Mouse (Mus musculus): ENCODE data around the gene Pecam1. TPM values are rescaled to one million over a fixed set of nuclear protein-coding genes. Genes with fewer than 3 reads are reported as not detected.

Gene Pecam1
- polyA plus RNA-seq, 1 experiment, result 0.15 TPM

DNA sequence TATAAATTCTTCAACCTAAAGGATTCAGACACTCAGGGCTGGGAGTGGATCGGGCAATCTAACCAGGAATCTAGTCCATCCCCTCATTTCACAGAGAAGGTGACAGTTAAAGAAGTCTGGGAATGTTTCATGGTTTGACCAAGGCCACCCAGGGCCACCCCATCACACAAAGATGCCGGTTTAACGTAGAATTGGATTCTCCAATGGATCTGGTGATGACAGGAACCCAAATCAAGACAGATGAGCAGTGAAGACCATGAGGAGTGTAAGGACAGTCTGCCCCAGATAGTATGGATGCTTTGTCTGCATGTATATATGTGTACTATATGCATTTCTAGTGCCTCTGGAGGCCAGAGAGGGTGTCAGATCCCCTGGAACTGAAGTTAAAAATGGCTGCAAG is 80.2 kb downstream of the Pecam1 start:
- no peak for TF ChIP-seq FOSL1 (IDR thresholded peaks at IDR 0.05; ENCODE audit: insufficient read depth, low read length, poor library complexity, severe bottlenecking)
- TF ChIP-seq USF1 (IDR thresholded peaks at IDR 0.05; ENCODE audit: low read depth), result no peak
- TF ChIP-seq MYOG (IDR thresholded peaks at IDR 0.05; ENCODE audit: control insufficient read depth, extremely low read depth, insufficient read length), result no peak
- no peak for TF ChIP-seq MAX (IDR thresholded peaks at IDR 0.05)
- no peak for TF ChIP-seq CTCF (IDR thresholded peaks at IDR 0.05; ENCODE audit: control insufficient read depth, insufficient read depth, insufficient read length)
- TF ChIP-seq CEBPB (IDR thresholded peaks at IDR 0.05; ENCODE audit: low read depth), result no peak
- TF ChIP-seq MYOD1 (IDR thresholded peaks at IDR 0.05; ENCODE audit: control insufficient read depth, insufficient read length, low read depth), result no peak
- Histone ChIP-seq H3K79me3 (ENCODE audit: low read depth) (no peaks in the 10 kb centered on the region), H3K4me3 (ENCODE audit: insufficient read depth, poor library complexity, severe bottlenecking) (no peak overlapping the region), H3K27me3 (ENCODE audit: control insufficient read depth, insufficient read depth, insufficient read length) (no peaks in the 10 kb centered on the region), H3K36me3 (ENCODE audit: control insufficient read depth, insufficient read depth) (no peaks in the 10 kb centered on the region), H3K79me2 (ENCODE audit: control insufficient read depth, insufficient read depth) (no peaks in the 10 kb centered on the region), H3ac (ENCODE audit: control insufficient read depth, insufficient read length, low read depth) (no peak overlapping the region)

GRCm38 (mm10) chr11:106669873-106670173 is 80.6 kb downstream of the Pecam1 start:
- H3K4me3 ChIP-seq (ENCODE audit: insufficient read depth, poor library complexity, severe bottlenecking), result no peak overlapping the region
- no peaks in the 10 kb centered on the region for H3K36me3 ChIP-seq (ENCODE audit: control insufficient read depth, insufficient read depth)
- no peak overlapping the region for H3ac ChIP-seq (ENCODE audit: control insufficient read depth, insufficient read length, low read depth)
- H3K27me3 ChIP-seq (ENCODE audit: control insufficient read depth, insufficient read depth, insufficient read length), result no peaks in the 10 kb centered on the region
- no peaks in the 10 kb centered on the region for H3K79me3 ChIP-seq (ENCODE audit: low read depth)
- no peaks in the 10 kb centered on the region for H3K79me2 ChIP-seq (ENCODE audit: control insufficient read depth, insufficient read depth)
- TF ChIP-seq MYOD1 (IDR thresholded peaks at IDR 0.05; ENCODE audit: control insufficient read depth, insufficient read length, low read depth) (no peak), MYOG (IDR thresholded peaks at IDR 0.05; ENCODE audit: control insufficient read depth, extremely low read depth, insufficient read length) (no peak)

GRCm38 (mm10) chr11:106669102-106669872 is 81.1 kb downstream of the Pecam1 start:
- TF ChIP-seq FOSL1 (IDR thresholded peaks at IDR 0.05; ENCODE audit: insufficient read depth, low read length, poor library complexity, severe bottlenecking) (no peak), CEBPB (IDR thresholded peaks at IDR 0.05; ENCODE audit: low read depth) (no peak), MYOD1 (IDR thresholded peaks at IDR 0.05; ENCODE audit: control insufficient read depth, insufficient read length, low read depth) (no peak), MYOG (IDR thresholded peaks at IDR 0.05; ENCODE audit: control insufficient read depth, extremely low read depth, insufficient read length) (no peak), CTCF (IDR thresholded peaks at IDR 0.05; ENCODE audit: control insufficient read depth, insufficient read depth, insufficient read length) (no peak), MAX (IDR thresholded peaks at IDR 0.05) (no peak), USF1 (IDR thresholded peaks at IDR 0.05; ENCODE audit: low read depth) (no peak)
- Histone ChIP-seq H3K4me3 (ENCODE audit: insufficient read depth, poor library complexity, severe bottlenecking) (no peak overlapping the region), H3K36me3 (ENCODE audit: control insufficient read depth, insufficient read depth) (no peaks in the 10 kb centered on the region)

DNA sequence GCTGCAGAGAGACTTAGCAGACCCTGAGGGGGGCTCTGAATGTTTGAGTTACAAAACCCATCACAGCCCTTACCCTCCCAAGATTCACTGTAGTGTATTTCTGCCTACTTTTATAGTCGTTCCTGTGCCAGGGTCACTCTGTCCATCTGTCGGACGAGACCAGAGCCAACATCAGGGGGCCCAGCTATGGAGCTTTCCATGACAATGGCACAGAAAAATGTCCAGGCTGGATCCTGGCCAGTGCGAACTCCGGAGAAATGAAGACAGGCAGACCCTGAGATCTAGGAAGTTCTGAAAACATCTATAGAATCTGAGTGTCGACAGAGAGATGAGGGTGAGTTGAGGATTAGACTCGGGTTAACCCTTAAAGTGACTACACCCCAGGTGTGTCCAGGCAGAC is 82.1 kb downstream of the Pecam1 start:
- no peak for TF ChIP-seq MAX (IDR thresholded peaks at IDR 0.05)
- TF ChIP-seq CEBPB (IDR thresholded peaks at IDR 0.05; ENCODE audit: low read depth), result no peak
- TF ChIP-seq MYOD1 (IDR thresholded peaks at IDR 0.05; ENCODE audit: control insufficient read depth, insufficient read length, low read depth), result no peak
- TF ChIP-seq FOSL1 (IDR thresholded peaks at IDR 0.05; ENCODE audit: insufficient read depth, low read length, poor library complexity, severe bottlenecking), result no peak
- no peak for TF ChIP-seq CTCF (IDR thresholded peaks at IDR 0.05; ENCODE audit: control insufficient read depth, insufficient read depth, insufficient read length)
- no peak for TF ChIP-seq MYOG (IDR thresholded peaks at IDR 0.05; ENCODE audit: control insufficient read depth, extremely low read depth, insufficient read length)
- TF ChIP-seq USF1 (IDR thresholded peaks at IDR 0.05; ENCODE audit: low read depth), result no peak
- Histone ChIP-seq H3K27me3 (ENCODE audit: control insufficient read depth, insufficient read depth, insufficient read length) (no peaks in the 10 kb centered on the region), H3K79me2 (ENCODE audit: control insufficient read depth, insufficient read depth) (no peaks in the 10 kb centered on the region), H3K79me3 (ENCODE audit: low read depth) (no peaks in the 10 kb centered on the region), H3K4me3 (ENCODE audit: insufficient read depth, poor library complexity, severe bottlenecking) (no peak overlapping the region), H3ac (ENCODE audit: control insufficient read depth, insufficient read length, low read depth) (no peak overlapping the region), H3K36me3 (ENCODE audit: control insufficient read depth, insufficient read depth) (no peaks in the 10 kb centered on the region)

More at GRCm38 (mm10) chr11:106669102-106669872, 81.1 kb downstream of the Pecam1 start:
- Histone ChIP-seq H3K79me2 (ENCODE audit: control insufficient read depth, insufficient read depth) (no peaks in the 10 kb centered on the region), H3K27me3 (ENCODE audit: control insufficient read depth, insufficient read depth, insufficient read length) (no peaks in the 10 kb centered on the region), H3K79me3 (ENCODE audit: low read depth) (no peaks in the 10 kb centered on the region), H3ac (ENCODE audit: control insufficient read depth, insufficient read length, low read depth) (no peak overlapping the region)

GRCm38 (mm10) chr11:106667855-106668254 is 82.6 kb downstream of the Pecam1 start:
- TF ChIP-seq CTCF (IDR thresholded peaks at IDR 0.05; ENCODE audit: control insufficient read depth, insufficient read depth, insufficient read length) (no peak), FOSL1 (IDR thresholded peaks at IDR 0.05; ENCODE audit: insufficient read depth, low read length, poor library complexity, severe bottlenecking) (no peak), MYOD1 (IDR thresholded peaks at IDR 0.05; ENCODE audit: control insufficient read depth, insufficient read length, low read depth) (no peak), MAX (IDR thresholded peaks at IDR 0.05) (no peak)

More at GRCm38 (mm10) chr11:106667855-106668254, 82.6 kb downstream of the Pecam1 start:
- Histone ChIP-seq H3K4me3 (ENCODE audit: insufficient read depth, poor library complexity, severe bottlenecking) (no peak overlapping the region), H3K79me3 (ENCODE audit: low read depth) (no peaks in the 10 kb centered on the region), H3K36me3 (ENCODE audit: control insufficient read depth, insufficient read depth) (no peaks in the 10 kb centered on the region), H3K27me3 (ENCODE audit: control insufficient read depth, insufficient read depth, insufficient read length) (no peaks in the 10 kb centered on the region), H3ac (ENCODE audit: control insufficient read depth, insufficient read length, low read depth) (no peak overlapping the region), H3K79me2 (ENCODE audit: control insufficient read depth, insufficient read depth) (no peaks in the 10 kb centered on the region)

Measured in C2C12 (cell line).